Mouse (Mus musculus): ENCODE data around the gene Stk16. TPM values are rescaled to one million over a fixed set of nuclear protein-coding genes. Genes with fewer than 3 reads are reported as not detected.

Gene Stk16
- polyA plus RNA-seq (2017; shearing (Covaris generic)) = 115 TPM

DNA sequence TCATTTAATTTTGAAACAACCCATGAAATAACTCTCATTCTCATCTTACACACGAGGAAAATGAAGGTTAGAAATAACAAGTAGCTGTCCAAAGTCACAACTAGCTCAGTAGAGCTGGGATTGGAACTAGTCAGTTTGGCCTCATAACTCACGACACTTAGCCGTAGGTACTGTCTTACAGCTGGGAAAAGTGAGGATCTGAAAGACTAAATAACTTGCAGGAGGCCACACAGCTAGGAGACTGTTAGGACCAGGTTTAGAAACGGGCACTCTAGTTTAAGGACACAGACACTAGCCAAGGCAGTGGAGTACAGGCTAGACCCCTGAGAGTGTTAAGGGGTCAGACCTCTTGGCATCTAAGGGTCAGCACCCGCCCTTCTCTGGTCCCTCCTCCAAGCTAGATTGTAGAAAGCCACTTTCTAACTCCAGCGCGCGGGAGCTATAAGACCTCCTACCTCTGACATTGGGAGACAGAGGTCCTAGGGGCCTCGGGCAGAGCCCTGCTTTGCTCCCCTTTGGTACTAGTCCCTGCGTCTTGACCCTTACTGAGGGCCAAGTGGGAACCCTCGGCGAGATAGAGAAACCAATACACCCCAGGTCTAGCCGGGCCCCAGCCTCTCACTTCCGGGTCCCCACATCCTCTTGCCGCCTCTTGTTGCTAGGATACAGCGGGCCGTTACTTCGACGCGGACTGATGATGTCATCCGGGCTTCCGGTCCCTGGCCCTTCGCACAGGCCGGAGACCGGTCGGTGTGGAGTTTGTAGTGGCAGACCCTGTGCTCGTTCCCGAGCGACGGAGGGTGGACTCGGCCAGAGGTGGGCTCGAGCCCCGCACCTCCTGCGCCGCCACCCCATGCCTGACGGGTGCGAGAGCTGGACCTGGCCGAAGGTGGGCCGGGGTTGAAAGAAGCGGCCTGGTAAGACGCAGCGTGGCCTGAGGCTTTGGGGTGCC lies at the start of gene Stk16, which contains the start of gene Glb1l:
Stk16 (plus strand) TSS at position 703 of the 952 bp plus-strand sequence.
Glb1l (minus strand) TSS at position 678 of the 952 bp plus-strand sequence.

DNA sequence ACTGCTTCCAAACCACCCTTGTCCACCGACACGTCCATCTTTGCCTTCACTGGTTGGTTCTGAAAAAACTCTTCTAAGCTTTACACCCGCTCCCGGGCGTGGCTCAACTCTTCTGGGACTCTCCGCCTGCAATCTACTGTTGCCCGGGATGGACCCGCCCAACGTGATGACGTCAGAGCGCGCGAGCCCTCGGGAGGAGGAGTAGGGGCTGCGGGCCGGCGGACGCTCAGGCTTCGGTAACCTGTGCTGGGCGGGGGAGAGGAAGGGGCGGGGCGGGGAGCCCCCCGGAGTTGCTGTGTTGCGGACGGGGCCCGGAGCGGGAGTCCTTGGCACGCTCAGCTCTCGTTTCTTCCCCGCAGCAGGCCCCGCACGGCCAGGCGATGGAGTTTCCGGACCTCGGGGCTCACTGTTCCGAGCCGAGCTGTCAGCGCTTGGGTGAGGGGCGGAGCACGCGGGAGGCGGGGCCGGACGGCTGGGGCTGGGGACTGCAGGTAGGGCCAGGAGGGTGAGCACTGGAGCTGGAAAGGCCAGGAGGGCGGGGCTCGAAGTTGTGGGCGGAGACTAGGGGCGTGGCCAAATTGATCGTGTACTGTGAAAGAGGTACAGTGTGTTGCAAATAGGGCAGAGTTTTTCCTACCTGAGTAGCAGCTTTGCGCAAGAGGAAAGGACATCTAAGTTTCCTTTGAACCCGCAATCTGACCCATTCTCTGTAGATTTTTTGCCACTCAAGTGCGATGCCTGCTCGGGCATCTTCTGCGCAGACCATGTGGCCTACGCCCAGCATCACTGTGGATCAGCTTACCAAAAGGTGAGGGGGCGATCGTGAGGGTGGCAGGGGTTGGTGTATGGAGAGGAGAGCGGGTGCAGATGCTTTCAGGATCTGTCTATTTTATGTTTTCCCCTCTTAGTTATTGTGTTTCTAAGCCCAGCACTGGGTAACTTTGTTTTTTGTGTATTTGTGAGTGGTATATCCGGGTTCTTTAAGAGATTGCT lies 41.9 kb upstream of the Stk16 start, which contains the start of gene Zfand2b:
Zfand2b (plus strand) TSS at position 175 of the 993 bp plus-strand sequence.

DNA sequence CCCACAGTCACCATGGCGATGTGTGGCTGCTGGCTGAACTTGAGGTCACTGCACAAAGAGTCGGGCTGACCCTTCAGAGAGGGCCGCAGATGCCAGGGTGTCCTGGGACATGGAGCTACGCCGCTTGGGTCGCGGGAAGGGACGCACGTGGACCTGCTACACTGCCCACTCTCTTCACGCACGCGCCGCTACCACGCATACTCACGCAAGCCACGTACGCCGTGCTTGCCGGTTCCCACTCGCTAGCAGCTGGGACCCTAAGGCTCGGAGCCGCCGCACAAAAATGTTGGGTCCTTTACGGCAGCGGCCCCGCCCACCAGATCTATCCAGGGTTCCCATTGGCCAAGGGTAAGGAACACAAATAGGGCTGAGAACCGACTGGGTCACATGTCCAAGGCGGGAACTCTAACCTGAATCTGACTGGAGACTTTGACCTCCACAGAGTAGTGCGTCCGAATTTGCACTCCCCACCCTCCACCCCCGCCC lies 30.5 kb upstream of the Stk16 start, which contains the start of gene Abcb6:
Abcb6 (minus strand) TSS at position 288 of the 486 bp plus-strand sequence.

DNA sequence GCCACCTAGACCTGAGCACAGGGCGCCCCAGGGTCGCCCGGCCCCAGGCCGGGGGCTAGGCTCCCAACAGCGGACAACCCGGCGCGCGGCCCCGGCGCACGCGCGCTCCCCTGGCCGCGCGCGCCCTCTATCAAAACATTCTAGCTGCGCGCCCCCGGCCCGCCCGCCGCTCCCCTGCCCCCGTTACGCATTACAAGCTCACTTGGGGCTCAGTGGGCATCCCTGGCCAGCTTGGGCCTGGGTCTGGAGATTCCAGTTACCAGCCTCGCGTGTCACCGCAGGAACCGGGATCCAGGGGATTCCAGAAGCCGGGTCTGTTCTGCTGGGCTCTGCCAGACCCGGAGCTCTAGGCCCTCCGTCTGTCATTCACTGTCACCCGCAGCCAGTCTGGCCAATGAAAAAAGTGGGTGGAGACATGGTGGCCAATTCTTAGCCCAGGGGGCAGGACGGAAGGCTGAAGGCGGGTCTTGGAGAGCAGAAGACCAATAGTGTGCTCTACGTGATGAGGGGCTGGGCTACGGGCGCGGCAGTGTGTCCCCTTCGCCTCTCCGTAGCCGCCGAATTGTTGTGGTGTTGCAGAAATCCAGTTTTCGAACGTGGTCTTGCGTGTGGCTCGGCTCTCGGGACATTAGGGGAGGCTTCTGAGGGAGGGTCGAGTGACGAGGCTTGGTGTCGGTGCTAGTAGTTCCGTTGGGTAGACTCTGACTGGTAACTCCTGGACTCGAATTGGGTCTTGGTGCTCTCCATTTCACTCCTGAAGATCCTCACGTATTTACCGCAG lies 18.8 kb upstream of the Stk16 start, which contains the start of the genes Ankzf1 and Atg9a:
Ankzf1 (plus strand) TSS at position 530 of the 781 bp plus-strand sequence.
Atg9a (minus strand) TSS at position 575 of the 781 bp plus-strand sequence.

DNA sequence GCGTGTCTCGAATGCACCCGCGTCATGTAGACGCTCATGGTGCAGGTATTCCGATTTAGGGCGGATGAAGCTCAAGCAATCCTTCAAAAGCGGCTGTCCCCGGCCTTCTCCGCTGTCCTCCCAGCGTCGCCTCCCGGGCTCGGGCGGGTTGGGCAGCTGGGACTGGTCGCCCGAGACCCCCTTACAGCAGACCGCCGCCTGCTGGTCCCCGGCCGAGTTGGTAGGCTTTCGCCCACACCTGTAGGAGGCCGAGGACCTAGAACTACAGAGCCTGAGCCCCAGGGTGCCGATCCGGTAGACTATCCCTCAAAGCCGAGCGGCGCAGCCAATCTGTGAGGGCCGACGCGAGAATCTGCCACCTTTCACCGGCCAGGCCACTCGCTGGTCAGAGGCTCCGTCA lies 8.9 kb downstream of the Stk16 start, which contains the start of gene Tuba4a:
Tuba4a (minus strand) TSS at position 335 of the 400 bp plus-strand sequence.

DNA sequence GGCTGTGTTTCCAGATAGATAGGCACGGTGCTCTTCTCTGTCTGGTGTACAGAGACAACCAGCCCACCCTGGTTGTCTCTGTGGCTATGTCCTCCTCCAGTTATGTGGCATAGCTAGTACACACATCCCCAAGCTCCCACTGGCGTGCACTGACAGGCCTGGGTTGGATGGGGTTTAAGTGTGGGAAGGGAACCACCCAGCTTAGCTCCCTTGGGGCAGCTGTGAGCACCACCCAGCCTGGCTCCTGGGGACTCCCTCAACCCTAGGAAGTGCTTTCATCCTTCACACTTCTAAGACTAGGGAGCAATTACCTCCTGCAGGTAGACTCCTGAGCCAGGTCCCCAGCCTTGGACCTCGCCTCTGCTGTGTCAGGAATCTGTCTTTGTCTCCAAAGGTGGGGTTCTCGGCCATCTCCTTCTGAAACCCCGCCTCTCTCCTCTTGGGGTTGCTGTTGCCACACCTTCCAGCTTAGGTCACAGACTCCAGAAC lies 21.1 kb downstream of the Stk16 start, which contains the start of gene A630095N17Rik:
A630095N17Rik (minus strand) TSS at position 439 of the 489 bp plus-strand sequence.

DNA sequence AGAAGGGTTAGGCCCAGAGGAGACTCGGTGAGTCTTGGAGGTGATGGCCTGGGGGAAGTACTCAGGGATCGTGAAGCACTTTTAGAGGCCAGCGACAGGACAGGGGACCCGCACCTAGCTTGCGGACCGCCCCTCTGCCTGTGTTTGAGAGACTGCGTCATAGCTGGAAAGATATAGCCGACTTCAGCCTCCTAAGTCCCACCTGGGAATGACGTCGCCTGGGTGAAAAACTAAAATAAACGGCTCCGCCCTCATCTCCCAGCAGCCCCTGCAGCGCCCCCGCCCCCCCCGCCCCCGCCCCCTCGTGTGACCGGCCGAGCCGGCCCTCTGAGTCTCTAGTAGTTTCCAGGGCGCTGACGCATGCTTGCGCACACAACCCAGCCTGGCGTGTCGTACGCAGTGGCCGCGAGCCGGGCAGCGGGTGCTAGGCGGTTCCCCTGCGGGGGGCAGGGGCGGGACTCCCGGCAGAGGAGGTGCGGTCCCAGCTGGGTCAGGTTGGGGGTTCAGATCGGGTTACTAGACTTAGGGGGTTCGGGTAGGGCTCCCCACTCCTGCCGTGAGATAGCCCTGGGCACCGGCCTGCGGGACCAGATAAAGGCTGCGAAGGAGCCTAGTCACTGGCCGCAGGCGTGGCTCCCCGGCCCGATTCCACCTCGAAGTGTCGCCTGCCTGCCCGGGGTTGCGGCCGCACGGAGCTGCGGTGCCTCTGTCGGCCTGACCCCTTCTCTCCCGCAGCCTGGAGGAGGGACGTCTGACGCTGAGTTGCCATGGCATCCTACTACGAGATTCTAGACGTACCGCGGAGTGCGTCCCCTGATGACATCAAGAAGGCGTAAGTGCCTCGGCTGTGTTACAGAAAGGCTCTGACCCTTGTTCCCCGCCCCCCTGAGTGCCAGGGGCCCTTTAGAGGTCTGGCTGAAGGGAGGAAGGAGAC lies 25.7 kb downstream of the Stk16 start, which contains the start of gene Dnajb2:
Dnajb2 (plus strand) TSS at position 290 of the 934 bp plus-strand sequence.

DNA sequence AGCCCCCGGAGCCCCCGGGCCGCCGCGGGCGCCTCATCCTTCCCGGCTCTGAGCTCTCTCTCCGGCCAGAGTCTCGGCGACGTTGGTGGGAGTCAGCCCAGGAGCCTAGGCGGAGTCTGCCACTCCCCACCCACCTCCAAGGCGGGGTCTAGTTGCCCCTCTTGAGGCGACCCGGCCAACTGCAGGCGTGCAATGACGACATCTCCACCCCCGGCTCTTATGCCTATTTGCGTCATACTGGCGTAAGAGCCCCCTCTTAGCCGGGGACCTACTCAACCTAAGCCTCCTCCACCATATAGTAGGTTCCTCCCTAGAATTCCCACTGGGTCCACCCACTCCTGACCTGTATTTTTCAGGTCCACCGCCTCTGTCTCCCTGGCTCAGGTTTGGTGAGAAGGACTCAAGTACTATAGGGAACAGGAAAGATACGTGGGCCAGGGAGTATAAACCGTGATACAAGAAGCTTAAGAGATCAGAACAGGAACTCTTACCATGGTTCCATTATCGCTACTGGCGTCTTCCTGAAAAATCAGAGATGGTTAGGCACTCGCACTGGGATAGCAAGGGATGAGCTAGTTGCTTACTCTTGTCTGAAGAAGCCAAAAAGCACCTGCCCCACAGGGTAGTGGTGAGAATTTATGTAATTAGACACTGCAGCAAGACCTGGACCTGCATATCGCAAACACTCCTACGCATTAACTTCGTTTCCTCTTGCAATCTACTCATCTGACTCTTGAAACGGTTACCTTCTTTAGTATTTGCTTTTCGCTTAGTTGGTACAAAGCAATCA lies 53.6 kb downstream of the Stk16 start, which contains the start of gene Ptprn:
Ptprn (minus strand) TSS at position 412 of the 790 bp plus-strand sequence.

Other genes with a start within 250 kb of the Stk16 start
- 9.5 TPM for gene Nhej1, start 85.6 kb upstream of the Stk16 start, polyA plus RNA-seq (2017; shearing (Covaris generic))
- gene Slc23a3, start 76.9 kb upstream of the Stk16 start, polyA plus RNA-seq (2017; shearing (Covaris generic)) = 0.35 TPM
- 173 TPM for gene Cnppd1, start 68.1 kb upstream of the Stk16 start, polyA plus RNA-seq (2017; shearing (Covaris generic))
- 17.2 TPM for gene Retreg2, start 68.1 kb upstream of the Stk16 start, polyA plus RNA-seq (2017; shearing (Covaris generic))
- gene Zfand2b, start 42.2 kb upstream of the Stk16 start, polyA plus RNA-seq (2017; shearing (Covaris generic)) = 70.6 TPM
- 4.2 TPM for gene Abcb6, start 30.4 kb upstream of the Stk16 start, polyA plus RNA-seq (2017; shearing (Covaris generic))
- gene Ankzf1, start 18.7 kb upstream of the Stk16 start, polyA plus RNA-seq (2017; shearing (Covaris generic)) = 49.8 TPM
- 25.5 TPM for gene Atg9a, start 18.6 kb upstream of the Stk16 start, polyA plus RNA-seq (2017; shearing (Covaris generic))
- gene Glb1l, start within 50 bp of the Stk16 start, polyA plus RNA-seq (2017; shearing (Covaris generic)) = 14.3 TPM
- gene Tuba4a, start 9.0 kb downstream of the Stk16 start, polyA plus RNA-seq (2017; shearing (Covaris generic)) = 349 TPM
- gene A630095N17Rik, start 21.3 kb downstream of the Stk16 start, polyA plus RNA-seq (2017; shearing (Covaris generic)) = not detected
- gene Dnajb2, start 25.6 kb downstream of the Stk16 start, polyA plus RNA-seq (2017; shearing (Covaris generic)) = 36.8 TPM
- gene Ptprn, start 53.7 kb downstream of the Stk16 start, polyA plus RNA-seq (2017; shearing (Covaris generic)) = 0.15 TPM
- gene Resp18, start 67.6 kb downstream of the Stk16 start, polyA plus RNA-seq (2017; shearing (Covaris generic)) = not detected
- 79.7 TPM for gene Dnpep, start 107.2 kb downstream of the Stk16 start, polyA plus RNA-seq (2017; shearing (Covaris generic))
- 0.12 TPM for gene Des, start 149.5 kb downstream of the Stk16 start, polyA plus RNA-seq (2017; shearing (Covaris generic))
- 0.40 TPM for gene Speg, start 164.5 kb downstream of the Stk16 start, polyA plus RNA-seq (2017; shearing (Covaris generic))
- gene Gmppa, start 225.1 kb downstream of the Stk16 start, polyA plus RNA-seq (2017; shearing (Covaris generic)) = 87.7 TPM
- gene Asic4, start 239.6 kb downstream of the Stk16 start, polyA plus RNA-seq (2017; shearing (Covaris generic)) = not detected

Data from activated CD4-positive, CD25-positive, alpha-beta regulatory T cell, adult 9 weeks (primary cell).